Mouse (Mus musculus): Measurements from ENCODE around the gene Stx2. TPM values are rescaled to one million over a fixed set of nuclear protein-coding genes. Genes with fewer than 3 reads are reported as not detected.

Gene Stx2
- 78.5 and 82.1 TPM in 2 replicates for polyA plus RNA-seq (2015; fragmentation: Nextera tagmentation; extraction: Ambion mirVana)

DNA sequence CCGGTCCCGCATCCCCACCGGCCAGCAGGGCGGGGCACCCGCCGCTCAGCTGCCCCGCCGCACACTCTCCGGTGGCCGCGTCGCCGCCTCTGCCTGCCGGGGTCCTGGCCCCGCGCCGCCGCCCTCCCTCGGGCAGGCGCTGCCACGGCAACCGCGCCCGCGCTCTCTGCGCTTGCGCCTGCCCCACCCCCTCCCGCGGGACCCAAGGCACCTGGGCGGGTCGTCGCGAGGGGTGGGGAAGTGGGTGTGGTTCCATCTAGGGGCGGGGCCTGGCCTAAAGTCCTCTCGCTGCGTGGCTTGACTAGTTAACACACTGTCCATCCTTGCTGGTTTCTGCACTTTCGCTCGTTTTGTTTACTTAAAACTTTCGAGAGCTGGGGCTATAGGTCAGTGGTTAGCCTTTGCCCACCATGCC, at the start of gene Stx2:
Stx2 (minus strand) TSS at position 163 of the 415 bp plus-strand sequence.

DNA sequence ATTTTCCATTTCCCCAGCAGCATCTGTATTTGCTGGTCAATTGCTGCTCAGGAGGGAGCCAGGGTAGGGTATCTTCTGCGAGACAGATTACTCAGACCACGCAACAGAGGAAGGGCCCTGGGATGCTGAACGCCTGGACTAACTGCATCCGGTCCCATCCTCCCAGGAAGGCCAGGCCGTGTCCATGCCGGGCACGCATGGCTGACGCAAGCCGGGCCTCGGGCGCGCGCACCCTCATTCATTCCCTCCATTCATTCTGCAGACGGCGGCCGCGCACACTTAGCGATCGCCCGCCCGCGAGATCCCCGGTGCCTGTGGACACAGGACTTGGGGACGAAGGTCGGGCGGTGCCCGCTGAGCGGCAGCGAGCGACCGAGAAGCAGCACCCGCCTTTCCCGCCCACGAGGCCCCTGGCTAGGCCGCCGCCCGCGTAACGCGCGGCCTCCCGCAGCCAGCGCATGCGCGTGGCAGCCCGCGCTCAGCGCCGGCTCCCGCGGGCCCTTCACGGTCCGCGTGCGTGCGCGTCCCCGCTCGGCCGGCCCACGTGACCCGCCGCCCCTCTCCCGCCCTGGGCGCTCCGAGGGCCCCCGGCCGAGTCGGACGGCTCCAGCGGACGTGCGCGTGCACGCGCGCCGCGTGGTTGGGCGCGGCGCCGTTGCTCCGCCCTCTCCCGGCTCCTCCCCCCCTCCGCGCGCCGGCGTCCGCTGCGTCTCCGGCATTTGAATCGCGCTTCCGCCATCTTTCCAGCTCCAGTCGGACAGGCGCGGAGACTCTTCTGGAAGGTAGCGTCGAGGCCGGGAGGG, 11.3 kb upstream of the Stx2 start, which contains the start of gene Ran:
Ran (plus strand) TSS at position 573 of the 803 bp plus-strand sequence.

DNA sequence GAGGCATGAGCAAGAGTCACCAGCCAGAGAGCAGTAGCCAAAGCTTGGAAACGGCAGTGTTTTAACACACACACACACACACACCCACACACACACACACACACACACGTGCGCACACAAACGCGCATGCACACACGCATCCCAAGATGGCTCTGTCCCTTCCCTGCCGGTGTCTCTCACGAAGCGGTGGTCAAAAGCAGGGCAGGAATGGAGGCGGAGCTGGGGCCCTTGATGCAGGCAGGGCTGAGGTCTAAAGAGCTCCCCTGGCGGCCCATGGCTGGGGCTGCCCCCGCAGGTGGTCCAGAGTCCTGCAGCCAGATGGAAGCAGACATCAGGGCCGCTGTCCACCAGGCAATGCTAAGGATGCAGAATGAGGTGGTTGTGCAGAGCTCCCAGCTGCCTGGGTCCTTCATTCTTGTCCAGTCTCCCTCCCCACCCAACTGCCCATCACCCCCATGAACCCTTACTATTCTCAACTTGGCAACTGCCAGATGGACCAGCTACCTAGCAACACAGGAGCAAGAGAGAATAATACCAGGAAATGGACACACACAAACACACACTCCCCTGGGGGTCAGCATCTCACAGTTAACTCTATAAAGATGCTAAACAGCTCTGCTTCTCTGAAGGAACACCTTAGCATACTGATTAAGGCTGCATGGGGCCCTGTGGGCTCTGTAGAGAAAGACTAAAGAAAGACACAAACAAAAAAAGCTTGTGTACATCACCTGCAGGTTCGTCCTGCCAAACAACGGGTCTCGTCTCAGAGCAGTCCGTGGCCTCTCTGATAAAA, 54.9 kb downstream of the Stx2 start, which contains the start of gene Rimbp2:
Rimbp2 (minus strand) TSS at position 209 of the 793 bp plus-strand sequence.

Other genes with a start within 250 kb of the Stx2 start
- gene Rimbp2, start 55.1 kb downstream of the Stx2 start, polyA plus RNA-seq (2015; fragmentation: Nextera tagmentation; extraction: Ambion mirVana), result not detected in 2 replicates
- gene Ran, start 11.5 kb upstream of the Stx2 start, polyA plus RNA-seq (2015; fragmentation: Nextera tagmentation; extraction: Ambion mirVana), result 363 and 432 TPM in 2 replicates
- 1.3 and 1.9 TPM in 2 replicates for gene Adgrd1, start 88.2 kb upstream of the Stx2 start, polyA plus RNA-seq (2015; fragmentation: Nextera tagmentation; extraction: Ambion mirVana)

All from spleen, postnatal 0 days (tissue).